Mouse (Mus musculus) stomach, embryonic 15.5 days (tissue): ENCODE measurements around the gene Brpf3. TPM values are rescaled to one million over a fixed set of nuclear protein-coding genes. Genes with fewer than 3 reads are reported as not detected.
"Not testable (repeated sequence)": the region's sequence is repeated elsewhere in the genome, so short reads cannot be mapped to it uniquely, and the experiment has no call there.

Source experiments
- ATAC-seq: fragments of 200-750 bp; cut with Nextera tagmentation; 2 replicates; pipeline ENCODE4 v1.8.0; 2017; ENCODE audit warnings: low read depth, moderate number of reproducible peaks, moderate TSS enrichment; ENCODE audit not compliant: insufficient read depth, low FRiP score
- H3K27ac ChIP-seq: fragments of 300-500 bp; sonication (generic); 2 replicates; pipeline ENCODE4 v1.5.1; 2015; ENCODE audit warnings: mild to moderate bottlenecking, inconsistent platforms
- H3K27me3 ChIP-seq: fragments of 300-500 bp; sonication (generic); replicated peaks from 2 replicates; pipeline ENCODE4 v1.6.1; 2015; ENCODE audit warnings: inconsistent platforms
- H3K36me3 ChIP-seq: fragments of 300-500 bp; sonication (generic); 2 replicates; pipeline ENCODE4 v1.6.1; 2015; ENCODE audit warnings: inconsistent platforms
- H3K4me1 ChIP-seq: fragments of 300-500 bp; sonication (generic); 2 replicates; pipeline ENCODE4 v1.6.1; 2015; ENCODE audit warnings: inconsistent platforms
- H3K4me2 ChIP-seq: fragments of 300-500 bp; sonication (generic); 2 replicates; pipeline ENCODE4 v1.6.1; 2015; ENCODE audit warnings: mild to moderate bottlenecking, inconsistent platforms
- H3K4me3 ChIP-seq: fragments of 300-500 bp; sonication (generic); replicated peaks from 2 replicates; pipeline ENCODE4 v1.5.1; 2015; ENCODE audit warnings: inconsistent platforms
- H3K9ac ChIP-seq: fragments of 300-500 bp; sonication (generic); 2 replicates; pipeline ENCODE4 v1.6.1; 2015; ENCODE audit warnings: inconsistent platforms
- H3K9me3 ChIP-seq: fragments of 300-500 bp; sonication (generic); 2 replicates; pipeline ENCODE4 v1.6.1; 2016; ENCODE audit warnings: inconsistent platforms
- WGBS: fragments of 180-500 bp; shearing (Covaris S2); methylation state at CpG from one replicate; pipeline ENCODE4 v1.1.7; 2015; 5-methylcytosine and 5-hydroxymethylcytosine counted together
- polyA plus RNA-seq: library from polyadenylated mRNA; unstranded; fragments of >200 nt; fragmentation: Nextera tagmentation; extraction: Ambion mirVana; gene quantifications from 2 replicates; pipeline ENCODE4 v1.2.1, GENCODE M21; 2015

Gene Brpf3
- polyA plus RNA-seq, 1 experiment from 2014 or later: 15.1 TPM

- WGBS: under 1% methylated on average over 36 of the region's 42 CpGs
- H3K9me3 ChIP-seq: no peaks in the 10 kb centered on the region
- ATAC-seq: peak; percentile 97
- peak overlapping the region; percentile 99 for H3K9ac ChIP-seq
- H3K27ac ChIP-seq: peak overlapping the region; percentile 97
- H3K4me3 ChIP-seq: peak overlapping the region; percentile 82
- H3K4me2 ChIP-seq: peak overlapping the region; percentile 97
- H3K36me3 ChIP-seq: peaks cover 9% of the 10 kb centered on the region
- H3K4me1 ChIP-seq: peaks cover 21% of the 10 kb centered on the region
- H3K27me3 ChIP-seq: no peaks in the 10 kb centered on the region
These were observed 650 bp downstream of the Brpf3 start for GRCm38 (mm10) chr17:28801474-28802005.

DNA sequence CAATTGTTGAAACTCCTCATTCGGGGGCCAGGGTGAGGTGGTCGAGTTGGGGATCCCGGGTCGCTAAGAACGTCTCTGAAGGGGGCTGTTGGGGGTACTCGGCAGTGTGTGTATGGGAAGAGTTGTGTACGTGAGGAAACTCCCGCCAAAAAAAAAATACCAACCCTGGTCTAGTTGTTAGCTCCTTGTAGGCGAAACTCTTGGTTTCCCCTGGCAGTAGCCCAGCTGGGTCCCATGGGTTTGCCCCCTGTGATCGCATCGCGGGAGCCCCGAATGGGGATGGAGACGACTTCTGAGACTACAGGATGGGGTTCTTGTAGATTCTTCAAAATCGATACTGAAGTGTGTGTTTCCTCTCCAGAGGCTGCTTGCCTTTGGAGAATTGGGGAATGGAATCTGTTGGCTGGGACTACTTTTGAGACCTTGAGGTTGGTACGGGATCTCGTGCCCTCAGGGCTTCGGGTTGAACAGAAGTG is 1.2 kb downstream of the Brpf3 start:
- Histone ChIP-seq H3K4me3 (peak overlapping the region; percentile 82), H3K9ac (peak overlapping the region; percentile 59; the same call in 1 of the 2 replicates), H3K27ac (peak overlapping the region; percentile 41; the same call in 1 of the 2 replicates), H3K27me3 (no peaks in the 10 kb centered on the region), H3K4me1 (peaks cover 21% of the 10 kb centered on the region), H3K4me2 (peak overlapping the region; percentile 89), H3K36me3 (peaks cover 14% of the 10 kb centered on the region), H3K9me3 (no peaks in the 10 kb centered on the region)
- WGBS: under 1% methylated on average over 18 of the region's 18 CpGs
- no peak for ATAC-seq

DNA sequence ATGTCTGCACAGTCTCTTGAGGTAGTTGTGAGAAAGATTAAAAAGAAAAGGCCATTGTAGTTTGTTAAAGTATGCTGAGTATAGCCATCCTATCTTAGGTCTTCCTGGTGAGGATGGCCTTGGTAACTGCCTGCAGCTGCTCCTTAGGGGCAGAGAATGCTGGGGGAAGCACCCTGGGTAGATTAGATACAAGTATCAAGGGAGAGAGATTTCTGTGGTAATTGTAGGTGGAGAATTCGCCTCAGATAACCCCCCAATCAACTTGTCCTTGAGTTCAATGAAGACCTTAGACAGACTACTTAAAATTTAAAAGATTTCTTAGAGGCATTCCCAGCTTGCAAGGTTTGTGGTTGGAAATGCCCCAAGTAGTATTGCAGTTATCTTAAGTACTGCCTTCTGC is 2.4 kb downstream of the Brpf3 start:
- WGBS: 89% methylated on average over 1 of the region's 1 CpGs
- ATAC-seq: no peak
- no peak overlapping the region for H3K27ac ChIP-seq

GRCm38 (mm10) chr17:28804973-28805372 is 4.1 kb downstream of the Brpf3 start:
- H3K27ac ChIP-seq: no peak overlapping the region
- no peak overlapping the region for H3K4me2 ChIP-seq
- H3K9ac ChIP-seq: no peak overlapping the region
- H3K27me3 ChIP-seq: no peaks in the 10 kb centered on the region
- H3K4me1 ChIP-seq: peaks cover 16% of the 10 kb centered on the region
- H3K36me3 ChIP-seq: peaks cover 33% of the 10 kb centered on the region
- no peak overlapping the region for H3K4me3 ChIP-seq
- WGBS: 89% methylated on average over 6 of the region's 6 CpGs
- no peak for ATAC-seq
- H3K9me3 ChIP-seq: no peaks in the 10 kb centered on the region

More for the DNA sequence above, 2.4 kb downstream of the Brpf3 start:
- Histone ChIP-seq H3K4me2 (no peak overlapping the region), H3K9ac (no peak overlapping the region), H3K4me1 (peaks cover 21% of the 10 kb centered on the region), H3K4me3 (no peak overlapping the region), H3K36me3 (peaks cover 23% of the 10 kb centered on the region), H3K27me3 (no peaks in the 10 kb centered on the region), H3K9me3 (no peaks in the 10 kb centered on the region)

DNA sequence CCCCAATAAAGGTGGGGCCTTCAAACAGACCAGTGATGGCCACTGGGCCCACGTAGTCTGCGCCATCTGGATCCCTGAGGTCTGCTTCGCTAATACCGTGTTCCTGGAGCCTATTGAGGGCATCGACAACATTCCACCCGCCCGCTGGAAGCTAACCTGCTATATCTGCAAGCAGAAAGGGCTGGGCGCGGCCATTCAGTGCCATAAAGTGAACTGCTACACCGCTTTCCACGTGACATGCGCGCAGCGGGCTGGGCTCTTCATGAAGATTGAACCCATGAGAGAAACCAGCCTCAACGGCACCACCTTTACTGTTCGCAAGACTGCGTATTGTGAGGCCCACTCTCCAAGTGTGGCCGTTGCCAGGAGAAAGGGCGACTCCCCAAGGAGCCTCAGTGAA is 5.9 kb downstream of the Brpf3 start:
- 91% methylated on average over 19 of the region's 19 CpGs for WGBS
- Histone ChIP-seq H3K27ac (no peak overlapping the region), H3K9ac (no peak overlapping the region), H3K9me3 (no peaks in the 10 kb centered on the region), H3K27me3 (no peaks in the 10 kb centered on the region), H3K36me3 (peaks cover 41% of the 10 kb centered on the region), H3K4me2 (no peak overlapping the region), H3K4me3 (no peak overlapping the region), H3K4me1 (peaks cover 11% of the 10 kb centered on the region; the same call in 1 of the 2 replicates)
- ATAC-seq: no peak

- Histone ChIP-seq H3K27ac (no peak overlapping the region), H3K4me3 (no peak overlapping the region), H3K9ac (no peak overlapping the region), H3K9me3 (no peaks in the 10 kb centered on the region), H3K27me3 (no peaks in the 10 kb centered on the region), H3K4me2 (no peak overlapping the region), H3K4me1 (no peaks in the 10 kb centered on the region), H3K36me3 (peaks cover 49% of the 10 kb centered on the region)
- ATAC-seq: no peak
- WGBS: 96% methylated on average over 8 of the region's 8 CpGs
These were observed 7.8 kb downstream of the Brpf3 start for GRCm38 (mm10) chr17:28808714-28809113.

DNA sequence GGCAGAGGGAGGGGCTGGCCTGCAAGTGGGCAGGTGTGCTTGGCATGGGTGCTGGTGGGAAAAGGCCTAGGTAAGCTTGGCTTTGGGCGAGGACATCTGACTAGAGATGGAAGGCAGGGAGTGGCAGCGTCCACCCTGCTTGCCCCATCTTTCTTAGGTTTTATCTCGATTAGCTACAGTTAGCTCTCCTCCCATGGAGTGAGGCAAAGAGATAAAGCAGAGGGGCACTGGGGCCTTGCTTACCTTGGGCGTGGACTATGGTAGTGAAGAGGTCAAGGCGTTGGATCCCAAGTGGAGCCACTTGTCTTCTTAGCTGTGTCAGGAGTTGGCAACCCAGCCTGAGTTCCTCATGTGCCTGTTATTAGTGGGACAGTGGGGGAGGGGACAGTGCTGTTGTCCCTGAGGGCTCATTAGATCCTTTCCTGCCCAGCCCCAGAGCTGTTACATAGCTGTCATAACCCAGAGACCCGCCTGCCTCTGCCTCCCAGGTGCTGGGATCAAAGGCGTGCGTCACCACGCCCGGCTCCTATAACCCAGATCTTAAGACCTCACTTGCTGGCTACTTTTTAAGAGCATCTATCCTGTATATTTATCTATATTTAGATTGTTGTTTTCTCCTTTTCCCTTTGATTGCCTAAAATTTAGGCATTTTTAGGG is 8.4 kb downstream of the Brpf3 start:
- WGBS: 91% methylated on average over 10 of the region's 10 CpGs
- Histone ChIP-seq H3K36me3 (peaks cover 52% of the 10 kb centered on the region), H3K4me2 (no peak overlapping the region), H3K4me1 (no peaks in the 10 kb centered on the region), H3K27me3 (no peaks in the 10 kb centered on the region), H3K9ac (no peak overlapping the region), H3K27ac (no peak overlapping the region), H3K4me3 (no peak overlapping the region), H3K9me3 (no peaks in the 10 kb centered on the region)
- peak; percentile 91 for ATAC-seq

DNA sequence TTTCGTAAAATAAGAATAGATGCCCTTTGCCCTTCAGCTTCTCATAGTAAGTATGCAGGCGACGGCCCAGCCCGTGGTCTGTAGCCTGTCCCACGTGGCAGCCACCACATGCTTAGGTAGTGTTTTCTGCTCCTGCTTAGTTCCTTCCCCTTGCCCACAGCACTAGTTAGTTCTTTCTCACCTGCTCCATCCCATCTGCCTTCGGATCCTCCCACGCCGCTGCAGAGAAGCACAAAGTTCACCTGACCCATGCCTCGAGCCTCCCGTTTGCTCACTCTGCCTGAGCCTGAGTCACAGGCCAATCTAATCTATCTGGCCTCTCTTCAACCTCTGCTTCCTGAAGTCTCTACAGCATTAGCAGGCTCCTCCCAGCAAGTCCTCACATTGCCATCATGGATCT is 11.5 kb downstream of the Brpf3 start:
- ATAC-seq: no peak
- Histone ChIP-seq H3K36me3 (peaks cover 56% of the 10 kb centered on the region), H3K4me1 (no peaks in the 10 kb centered on the region), H3K4me3 (no peak overlapping the region), H3K4me2 (no peak overlapping the region), H3K9ac (no peak overlapping the region), H3K9me3 (no peaks in the 10 kb centered on the region), H3K27ac (no peak overlapping the region), H3K27me3 (no peaks in the 10 kb centered on the region)
- WGBS: 89% methylated on average over 10 of the region's 10 CpGs

DNA sequence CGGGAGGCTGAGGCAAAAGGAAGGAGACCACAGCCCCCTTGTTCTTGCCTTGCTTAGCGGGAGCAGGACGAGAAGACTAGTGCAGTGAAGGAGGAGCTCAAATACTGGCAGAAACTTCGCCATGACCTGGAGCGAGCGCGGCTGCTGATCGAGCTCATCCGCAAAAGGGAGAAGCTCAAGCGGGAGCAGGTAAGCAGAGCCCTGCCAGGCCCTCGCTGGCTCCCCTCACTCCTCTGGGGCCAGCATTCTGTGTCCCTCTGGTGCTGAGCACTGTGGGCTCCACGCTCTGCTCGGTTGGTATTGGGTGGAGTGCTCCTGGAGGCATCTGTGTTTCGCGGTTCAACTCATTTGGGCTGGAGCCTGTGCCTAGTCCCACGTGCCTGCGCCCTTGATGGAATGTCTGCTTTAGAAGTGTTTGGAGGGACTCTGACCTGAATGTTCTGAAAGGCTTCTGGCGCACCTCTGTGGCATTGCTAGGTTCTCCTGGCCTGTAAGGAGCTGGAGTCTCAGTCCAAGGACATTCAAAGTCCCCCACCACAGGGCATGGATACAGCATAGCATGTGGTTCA is 13.7 kb downstream of the Brpf3 start:
- WGBS: 86% methylated on average over 18 of the region's 18 CpGs
- Histone ChIP-seq H3K27me3 (no peaks in the 10 kb centered on the region), H3K4me2 (no peak overlapping the region), H3K9me3 (no peaks in the 10 kb centered on the region), H3K36me3 (peaks cover 65% of the 10 kb centered on the region), H3K9ac (no peak overlapping the region), H3K4me1 (no peaks in the 10 kb centered on the region), H3K4me3 (no peak overlapping the region), H3K27ac (no peak overlapping the region)
- no peak for ATAC-seq

DNA sequence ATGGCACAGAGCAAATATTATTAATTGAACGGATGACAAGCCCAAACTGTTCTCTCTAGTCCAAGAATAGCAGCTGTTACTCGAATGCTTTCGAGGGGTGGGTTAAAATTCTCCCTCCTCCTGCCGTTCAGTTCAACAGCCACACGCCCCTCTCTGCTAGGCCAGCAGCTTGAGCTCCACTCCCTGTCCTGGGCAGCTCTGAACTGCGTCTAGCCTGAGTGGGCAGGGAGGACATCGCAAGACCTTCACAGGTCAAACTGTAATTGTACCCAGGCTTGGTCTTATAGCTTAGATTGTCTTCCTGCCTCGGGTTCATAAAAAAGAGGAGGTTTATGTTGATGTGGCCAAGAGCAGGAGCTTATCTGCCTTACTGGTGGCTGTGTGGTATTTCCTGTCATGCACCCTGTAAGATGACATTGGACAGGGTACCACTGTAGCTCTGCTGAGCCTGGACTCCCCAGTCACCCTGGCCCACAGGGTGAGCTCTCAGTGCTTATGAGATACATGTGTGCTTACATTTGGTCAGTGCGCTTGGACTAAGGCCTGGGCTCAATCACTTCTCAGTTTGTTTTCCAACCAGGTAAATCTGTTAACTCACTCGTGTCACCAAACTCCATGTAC is 14.6 kb downstream of the Brpf3 start:
- Histone ChIP-seq H3K27ac (no peak overlapping the region), H3K36me3 (peaks cover 58% of the 10 kb centered on the region)

DNA sequence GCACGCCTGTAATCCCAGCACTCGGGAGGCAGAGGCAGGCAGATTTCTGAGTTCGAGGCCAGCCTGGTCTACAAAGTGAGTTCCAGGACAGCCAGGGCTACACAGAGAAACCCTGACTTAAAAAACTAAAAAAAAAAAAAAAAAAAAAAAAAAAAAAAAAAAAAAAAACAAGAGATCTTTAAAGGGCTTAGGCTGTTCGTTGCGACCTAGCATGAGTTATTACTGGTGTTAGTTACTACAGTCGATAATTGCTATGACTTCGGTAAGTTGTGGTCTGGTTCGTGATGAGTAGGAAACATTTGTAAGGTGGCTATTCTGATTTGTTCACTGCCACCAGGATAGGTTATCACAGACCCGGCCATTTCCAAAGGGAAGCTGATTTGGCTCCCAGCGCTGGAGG is 15.4 kb downstream of the Brpf3 start:
- H3K4me1 ChIP-seq, H3K4me3 ChIP-seq, H3K9me3 ChIP-seq, H3K27ac ChIP-seq, H3K4me2 ChIP-seq, ATAC-seq, H3K9ac ChIP-seq, H3K27me3 ChIP-seq: not testable (repeated sequence)
- peaks cover 64% of the 10 kb centered on the region for H3K36me3 ChIP-seq
- 87% methylated on average over 10 of the region's 10 CpGs for WGBS

More for the DNA sequence above, 14.6 kb downstream of the Brpf3 start:
- H3K4me3 ChIP-seq: no peak overlapping the region
- ATAC-seq: no peak
- H3K9ac ChIP-seq: no peak overlapping the region
- H3K4me2 ChIP-seq: no peak overlapping the region
- no peaks in the 10 kb centered on the region for H3K4me1 ChIP-seq
- no peaks in the 10 kb centered on the region for H3K9me3 ChIP-seq
- WGBS: 61% methylated on average over 10 of the region's 10 CpGs
- no peaks in the 10 kb centered on the region for H3K27me3 ChIP-seq
